Mouse (Mus musculus) ES-E14 (cell line): ENCODE data around the gene Ppm1h. TPM values are rescaled to one million over a fixed set of nuclear protein-coding genes. Genes with fewer than 3 reads are reported as not detected.

Experiments used
- DNase-seq: peaks from one replicate; pipeline ENCODE4 v3.0.0-alpha.2; 2013; ENCODE audit warnings: low read depth, low spot score
- H3K27ac ChIP-seq: 2 replicates; pipeline ENCODE4 v1.5.1; 2012; ENCODE audit warnings: low read depth, mild to moderate bottlenecking, low read length, moderate library complexity, mixed read lengths; ENCODE audit not compliant: poor library complexity, insufficient read depth, severe bottlenecking
- H3K36me3 ChIP-seq: 2 replicates; pipeline ENCODE4 v1.6.1; 2012; ENCODE audit warnings: mild to moderate bottlenecking, low read length, moderate library complexity, mixed read lengths; ENCODE audit not compliant: control insufficient read depth, poor library complexity, insufficient read depth, severe bottlenecking
- H3K4me1 ChIP-seq, 2 experiments: fragments of 150-350 bp in 1 of 2; sonication (generic) in 1 of 2; 2 replicates each; pipeline ENCODE4 v1.6.1; 2012; ENCODE audit warnings: low read length in 2 of 2, mild to moderate bottlenecking in 1 of 2, mixed read lengths in 1 of 2; ENCODE audit not compliant: control insufficient read depth in 2 of 2, insufficient read depth in 2 of 2, poor library complexity in 1 of 2
- H3K4me3 ChIP-seq, 2 experiments: fragments of 150-350 bp in 1 of 2; sonication (generic) in 1 of 2; 2 replicates each; pipeline ENCODE4 v1.5.1; 2012; ENCODE audit warnings: low read length in 2 of 2, low read depth in 1 of 2, mild to moderate bottlenecking in 1 of 2, mixed read lengths in 1 of 2; ENCODE audit not compliant: insufficient read depth in 1 of 2, poor library complexity in 1 of 2, severe bottlenecking in 1 of 2
- H3K9ac ChIP-seq: 2 replicates; pipeline ENCODE4 v1.6.1; 2012; ENCODE audit warnings: low read depth, mild to moderate bottlenecking, low read length, mixed read lengths; ENCODE audit not compliant: poor library complexity, insufficient read depth, severe bottlenecking
- H3K9me3 ChIP-seq: fragments of 150-350 bp; sonication (generic); 2 replicates; pipeline ENCODE4 v1.6.1; 2012; ENCODE audit warnings: low read depth, mild to moderate bottlenecking, low read length; ENCODE audit not compliant: control insufficient read depth, insufficient read depth
- CHD2 ChIP-seq: IDR thresholded peaks from 2 replicates; pipeline ENCODE4 v1.6.1; 2014; ENCODE audit warnings: mild to moderate bottlenecking, low read depth, low read length, inconsistent platforms
- HCFC1 ChIP-seq: IDR thresholded peaks from 2 replicates; pipeline ENCODE4 v1.6.1; 2012; ENCODE audit warnings: low read length, inconsistent platforms, borderline replicate concordance; ENCODE audit not compliant: insufficient read depth
- MAFK ChIP-seq: IDR thresholded peaks from 2 replicates; pipeline ENCODE4 v1.6.1; 2014; ENCODE audit warnings: mild to moderate bottlenecking, low read depth, low read length, inconsistent platforms; ENCODE audit not compliant: insufficient read depth
- ZC3H11A ChIP-seq: IDR thresholded peaks from 2 replicates; pipeline ENCODE4 v1.6.1; 2012; ENCODE audit warnings: low read depth, mild to moderate bottlenecking, inconsistent platforms, low read length, borderline replicate concordance
- ZNF384 ChIP-seq: IDR thresholded peaks from 2 replicates; pipeline ENCODE4 v1.6.1; 2012; ENCODE audit warnings: low read depth, low read length, inconsistent platforms
- in situ Hi-C, 2 experiments: fragments of 600-800 bp; cut with MboI; formaldehyde crosslinking; loops; one replicate each; pipeline ENCODE4 v1.15.1; 2025; ENCODE audit warnings: low sequenced_read_pairs in 2 of 2, inconsistent platforms in 1 of 2; ENCODE audit not compliant: unreplicated experiment in 2 of 2
- total RNA-seq: library from RNA; depleted of rRNA; stranded (reverse); fragments of 300-350 nt; gene quantifications from 2 replicates; pipeline ENCODE4 v1.2.3, GENCODE M21; 2012

Gene Ppm1h
- total RNA-seq, 1 experiment = 4.5 TPM

- no peak for DNase-seq
These were observed 56.0 kb downstream of the Ppm1h start for GRCm38 (mm10) chr10:122734521-122734920.

GRCm38 (mm10) chr10:122735284-122735784, 56.8 kb downstream of the Ppm1h start:
- Histone ChIP-seq H3K36me3 (no peaks in the 10 kb centered on the region), H3K27ac (no peak overlapping the region), H3K9me3 (no peaks in the 10 kb centered on the region), H3K9ac (no peak overlapping the region), H3K4me3 (no peak overlapping the region), H3K4me1 (no peaks in the 10 kb centered on the region)
- no peak for TF ChIP-seq HCFC1
- TF ChIP-seq MAFK = no peak
- no peak for TF ChIP-seq ZNF384
- TF ChIP-seq CHD2 = no peak
- TF ChIP-seq ZC3H11A = no peak
- in situ Hi-C loops = no loop called here
- no peak for DNase-seq

More at GRCm38 (mm10) chr10:122734521-122734920, 56.0 kb downstream of the Ppm1h start:
- in situ Hi-C loops = no loop called here
- Histone ChIP-seq H3K4me1 (no peaks in the 10 kb centered on the region), H3K9ac (no peak overlapping the region), H3K27ac (no peak overlapping the region), H3K36me3 (no peaks in the 10 kb centered on the region), H3K9me3 (no peaks in the 10 kb centered on the region), H3K4me3 (no peak overlapping the region)
- TF ChIP-seq CHD2 (no peak), ZC3H11A (no peak)

GRCm38 (mm10) chr10:122736835-122737234, 58.3 kb downstream of the Ppm1h start:
- H3K36me3 ChIP-seq = no peaks in the 10 kb centered on the region
- no peak for DNase-seq
- in situ Hi-C loops = no loop called here

GRCm38 (mm10) chr10:122738526-122738925, 60.0 kb downstream of the Ppm1h start:
- Histone ChIP-seq H3K4me3 (no peak overlapping the region), H3K9ac (no peak overlapping the region), H3K36me3 (no peaks in the 10 kb centered on the region), H3K9me3 (no peaks in the 10 kb centered on the region), H3K27ac (no peak overlapping the region), H3K4me1 (no peaks in the 10 kb centered on the region)
- in situ Hi-C loops = no loop called here
- no peak for TF ChIP-seq ZC3H11A
- no peak for TF ChIP-seq CHD2
- TF ChIP-seq ZNF384 = no peak
- TF ChIP-seq HCFC1 = no peak
- DNase-seq = no peak

More at GRCm38 (mm10) chr10:122736835-122737234, 58.3 kb downstream of the Ppm1h start:
- Histone ChIP-seq H3K9me3 (no peaks in the 10 kb centered on the region), H3K4me1 (no peaks in the 10 kb centered on the region), H3K9ac (no peak overlapping the region), H3K4me3 (no peak overlapping the region), H3K27ac (no peak overlapping the region)
- no peak for TF ChIP-seq CHD2

- in situ Hi-C loops = no loop called here
These were observed 60.5 kb downstream of the Ppm1h start for GRCm38 (mm10) chr10:122739037-122739436.

More at GRCm38 (mm10) chr10:122739037-122739436, 60.5 kb downstream of the Ppm1h start:
- no peaks in the 10 kb centered on the region for H3K9me3 ChIP-seq
- H3K4me3 ChIP-seq = no peak overlapping the region
- no peak overlapping the region for H3K27ac ChIP-seq
- H3K36me3 ChIP-seq = no peaks in the 10 kb centered on the region
- no peaks in the 10 kb centered on the region for H3K4me1 ChIP-seq
- TF ChIP-seq HCFC1 = no peak
- no peak for TF ChIP-seq MAFK
- TF ChIP-seq ZC3H11A = no peak
- H3K9ac ChIP-seq = no peak overlapping the region
- no peak for DNase-seq
